Mouse (Mus musculus) kidney, embryonic 14.5 days (tissue): ENCODE results near the gene Isy1. TPM values are rescaled to one million over a fixed set of nuclear protein-coding genes. Genes with fewer than 3 reads are reported as not detected.

Experiments used
- ATAC-seq: fragments of 200-750 bp; cut with Nextera tagmentation; 2 replicates; pipeline ENCODE4 v1.8.0; 2017; ENCODE audit warnings: moderate number of reproducible peaks, mild to moderate bottlenecking, moderate TSS enrichment, moderate library complexity; ENCODE audit not compliant: low FRiP score, low TSS enrichment
- H3K27ac ChIP-seq: fragments of 300-500 bp; sonication (generic); 2 replicates; pipeline ENCODE4 v1.5.1; 2014; ENCODE audit warnings: low read depth, mild to moderate bottlenecking, low read length, moderate library complexity, mixed read lengths
- H3K27me3 ChIP-seq: fragments of 300-500 bp; sonication (generic); 2 replicates; pipeline ENCODE4 v1.6.1; 2014; ENCODE audit warnings: mild to moderate bottlenecking, low read length; ENCODE audit not compliant: control insufficient read depth, insufficient read depth
- H3K36me3 ChIP-seq: fragments of 300-500 bp; sonication (generic); 2 replicates; pipeline ENCODE4 v1.6.1; 2014; ENCODE audit warnings: low read length, mixed read lengths; ENCODE audit not compliant: control insufficient read depth, insufficient read depth
- H3K4me1 ChIP-seq: fragments of 300-500 bp; sonication (generic); 2 replicates; pipeline ENCODE4 v1.6.1; 2014; ENCODE audit warnings: low read length, mixed read lengths; ENCODE audit not compliant: control insufficient read depth, insufficient read depth
- H3K4me2 ChIP-seq: fragments of 300-500 bp; sonication (generic); replicated peaks from 2 replicates; pipeline ENCODE4 v1.6.1; 2014; ENCODE audit warnings: low read depth, mild to moderate bottlenecking, low read length
- H3K4me3 ChIP-seq: fragments of 300-500 bp; sonication (generic); 2 replicates; pipeline ENCODE4 v1.5.1; 2014; ENCODE audit warnings: mild to moderate bottlenecking, low read length
- H3K9ac ChIP-seq: fragments of 300-500 bp; sonication (generic); 2 replicates; pipeline ENCODE4 v1.6.1; 2014; ENCODE audit warnings: low read depth, mild to moderate bottlenecking, low read length, moderate library complexity
- H3K9me3 ChIP-seq: fragments of 300-500 bp; sonication (generic); 2 replicates; pipeline ENCODE4 v1.6.1; 2016; ENCODE audit warnings: low read length; ENCODE audit not compliant: control insufficient read depth
- WGBS: fragments of 180-500 bp; shearing (Covaris S2); extraction: QIAGEN DNeasy Blood & Tissue Kit; methylation state at CpG from one replicate; pipeline ENCODE4 v1.1.7; 2014; 5-methylcytosine and 5-hydroxymethylcytosine counted together
- polyA plus RNA-seq: library from polyadenylated mRNA; unstranded; fragments of >200 nt; fragmentation: Nextera tagmentation; extraction: Ambion mirVana; gene quantifications from 2 replicates; pipeline ENCODE4 v1.2.1, GENCODE M21; 2014

Isy1 gene
- 61.5 and 63.5 TPM in 2 replicates for polyA plus RNA-seq

DNA sequence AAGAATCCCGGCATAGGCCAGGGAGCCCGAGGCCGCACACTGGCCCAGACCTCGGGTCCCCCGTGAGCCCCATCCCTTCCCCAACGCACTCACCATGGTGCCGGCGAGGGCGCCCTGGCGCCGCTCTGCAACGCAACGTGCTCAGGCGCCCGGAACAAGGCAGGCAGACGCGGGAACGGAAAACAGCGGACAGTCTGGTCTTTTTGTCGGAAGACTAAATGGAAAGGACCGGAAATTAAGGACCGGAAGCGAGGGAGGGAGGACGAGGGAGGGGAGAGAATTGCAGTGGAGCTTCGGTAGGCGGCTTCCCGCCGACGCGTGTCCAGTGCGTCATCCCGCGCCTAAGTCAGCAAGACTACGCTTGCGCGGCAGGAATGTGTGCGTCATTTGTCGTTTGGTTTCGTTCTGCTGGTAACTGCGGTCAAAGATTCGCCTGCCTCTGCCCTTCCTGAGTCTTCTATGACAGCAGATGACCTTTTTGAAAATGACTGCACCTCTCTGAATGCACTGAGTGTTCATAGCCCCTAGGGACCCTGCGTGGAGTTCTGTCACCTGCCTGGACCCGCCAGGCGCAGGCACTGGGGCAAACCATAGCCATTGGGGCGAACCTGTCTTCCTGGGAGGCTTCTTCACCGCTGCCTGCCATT, at the start of gene Isy1:
TSS of gene Isy1 (minus strand) at position 248 of the 647 bp plus-strand sequence.
- Histone ChIP-seq H3K27ac (peak within 1 kb of the TSS; percentile 92), H3K27me3 (no peaks in the 10 kb centered on the region), H3K36me3 (peaks cover 36% of the 10 kb centered on the region), H3K9me3 (no peaks in the 10 kb centered on the region), H3K4me2 (peak within 1 kb of the TSS; percentile 77), H3K4me3 (peak within 1 kb of the TSS; percentile 85), H3K9ac (peak within 1 kb of the TSS; percentile 83), H3K4me1 (peaks cover 3% of the 10 kb centered on the region; the same call in 1 of the 2 replicates)
- 1% methylated on average over 46 of the region's 46 CpGs for WGBS
- peak; percentile 94 for ATAC-seq

DNA sequence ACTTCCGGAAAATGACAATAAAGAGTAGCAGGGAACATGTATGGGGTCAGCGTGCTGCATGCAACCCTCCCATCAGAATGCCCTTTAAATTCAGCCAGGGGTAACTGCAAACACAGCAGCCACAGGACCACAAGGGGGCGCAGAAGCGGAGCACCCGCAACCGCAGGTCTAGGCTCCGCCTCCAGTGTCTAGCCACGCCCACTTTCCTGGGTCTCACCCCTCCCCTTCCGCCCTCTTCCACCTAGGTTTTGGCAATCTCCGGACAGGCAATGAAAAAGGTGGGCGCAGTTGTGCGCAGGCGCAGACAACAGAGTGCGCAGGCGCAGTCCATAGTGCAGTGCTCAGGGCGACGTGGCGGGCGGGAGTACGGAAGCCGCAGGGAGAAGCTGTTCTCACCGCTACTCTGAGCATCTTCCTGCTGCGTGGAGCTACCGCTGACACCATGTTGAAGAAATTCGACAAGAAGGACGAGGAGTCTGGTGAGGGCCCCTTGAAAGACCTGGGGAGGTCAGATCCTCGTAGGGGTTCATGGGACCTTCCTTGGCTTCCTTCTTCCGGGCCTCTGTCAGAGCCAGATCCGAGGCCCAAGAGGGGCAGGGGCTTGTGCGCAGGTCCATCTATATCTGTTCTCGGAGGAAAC, 49.1 kb upstream of the Isy1 start, which contains the start of gene Copg1:
TSS of gene Copg1 (plus strand) at position 221 of the 640 bp plus-strand sequence.
- peak; percentile 97 for ATAC-seq
- Histone ChIP-seq H3K4me3 (peak within 1 kb of the TSS; percentile 77), H3K36me3 (peaks cover 39% of the 10 kb centered on the region), H3K9me3 (no peaks in the 10 kb centered on the region), H3K9ac (peak within 1 kb of the TSS; percentile 87), H3K4me1 (peaks cover 7% of the 10 kb centered on the region; the same call in 1 of the 2 replicates), H3K4me2 (peak within 1 kb of the TSS; percentile 75), H3K27ac (peak within 1 kb of the TSS; percentile 67; the same call in 1 of the 2 replicates), H3K27me3 (no peaks in the 10 kb centered on the region)
- under 1% methylated on average over 31 of the region's 31 CpGs for WGBS

GRCm38 (mm10) chr6:87886721-87887120, 48.1 kb upstream of the Isy1 start:
- WGBS = 88% methylated on average over 1 of the region's 1 CpGs

DNA sequence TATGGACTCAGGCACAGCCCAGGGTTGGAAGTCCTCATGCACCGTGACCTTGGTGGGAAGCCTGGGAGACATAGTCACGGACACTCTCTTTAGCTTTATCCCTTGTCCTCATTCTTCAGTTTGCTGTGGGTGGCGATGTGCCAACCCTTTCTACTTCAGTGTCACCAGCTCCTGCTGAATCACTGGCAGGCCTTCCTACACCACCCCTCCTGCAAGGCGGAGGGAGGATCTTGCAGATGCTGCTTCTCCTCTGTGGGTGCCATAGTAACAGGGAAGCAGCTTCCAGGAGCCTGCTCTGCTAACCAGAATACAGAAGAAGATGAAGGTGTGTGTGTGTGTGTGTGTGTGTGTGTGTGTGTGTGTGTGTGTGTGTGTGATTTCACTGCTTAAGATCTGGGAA, 44.2 kb upstream of the Isy1 start:
- H3K4me1 ChIP-seq = no peaks in the 10 kb centered on the region
- no peak for ATAC-seq
- H3K27me3 ChIP-seq = no peaks in the 10 kb centered on the region
- H3K27ac ChIP-seq = no peak overlapping the region
- H3K4me2 ChIP-seq = no peak overlapping the region
- 72% methylated on average over 4 of the region's 4 CpGs for WGBS
- H3K36me3 ChIP-seq = no peaks in the 10 kb centered on the region
- no peak overlapping the region for H3K9ac ChIP-seq
- H3K9me3 ChIP-seq = no peaks in the 10 kb centered on the region
- H3K4me3 ChIP-seq = no peak overlapping the region

More at GRCm38 (mm10) chr6:87886721-87887120, 48.1 kb upstream of the Isy1 start:
- no peak for ATAC-seq
- H3K9me3 ChIP-seq = no peaks in the 10 kb centered on the region
- H3K4me3 ChIP-seq = no peak overlapping the region
- H3K27ac ChIP-seq = no peak overlapping the region
- no peaks in the 10 kb centered on the region for H3K27me3 ChIP-seq
- no peak overlapping the region for H3K9ac ChIP-seq
- H3K4me1 ChIP-seq = peaks cover 7% of the 10 kb centered on the region; the same call in 1 of the 2 replicates
- peaks cover 29% of the 10 kb centered on the region for H3K36me3 ChIP-seq
- H3K4me2 ChIP-seq = no peak overlapping the region

DNA sequence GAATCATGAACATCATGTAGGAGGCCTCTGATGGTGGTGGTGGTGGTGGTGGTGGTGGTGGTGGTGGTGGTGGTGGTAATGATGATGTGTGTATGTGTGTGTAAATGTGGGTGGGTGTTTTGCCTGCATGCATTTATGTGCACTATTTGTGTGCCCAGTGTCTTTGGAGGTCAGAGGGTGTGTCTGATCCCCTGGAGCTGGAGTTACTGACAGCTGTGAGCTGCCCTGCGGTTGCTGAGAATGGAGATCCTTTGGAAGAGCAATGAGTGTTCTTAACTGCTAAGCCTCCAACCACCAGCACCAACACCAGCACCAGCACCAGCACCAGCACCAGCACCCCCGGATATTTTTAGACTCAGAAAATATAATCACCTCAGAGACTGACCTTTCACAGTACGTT, 43.6 kb upstream of the Isy1 start:
- Histone ChIP-seq H3K27me3 (no peaks in the 10 kb centered on the region), H3K27ac (no peak overlapping the region), H3K4me2 (no peak overlapping the region), H3K4me1 (no peaks in the 10 kb centered on the region), H3K9me3 (no peaks in the 10 kb centered on the region), H3K4me3 (no peak overlapping the region), H3K9ac (no peak overlapping the region), H3K36me3 (no peaks in the 10 kb centered on the region)
- ATAC-seq = no peak
- WGBS = 80% methylated on average over 3 of the region's 3 CpGs

DNA sequence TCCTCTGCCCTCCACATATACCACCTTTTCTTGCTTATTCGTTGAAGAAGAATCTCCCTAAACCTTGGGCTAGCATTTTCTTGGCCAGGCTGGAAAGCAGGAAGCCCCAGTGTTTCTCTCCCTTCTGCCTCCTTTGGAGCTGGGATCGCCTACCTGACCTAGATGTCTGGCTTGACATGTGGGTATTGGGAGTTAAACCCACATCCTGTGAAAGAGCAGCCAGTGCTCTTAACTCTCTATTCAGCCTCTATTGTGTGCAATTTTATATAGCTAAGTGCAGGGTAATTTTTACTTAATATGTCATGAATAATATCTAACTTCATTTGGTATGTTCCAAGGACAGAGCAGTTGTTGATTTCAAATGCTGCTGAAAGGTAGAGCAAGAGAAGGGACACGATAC, 41.0 kb upstream of the Isy1 start:
- H3K9ac ChIP-seq = no peak overlapping the region
- 83% methylated on average over 3 of the region's 3 CpGs for WGBS
- no peaks in the 10 kb centered on the region for H3K9me3 ChIP-seq
- H3K4me3 ChIP-seq = no peak overlapping the region
- H3K27me3 ChIP-seq = no peaks in the 10 kb centered on the region
- no peaks in the 10 kb centered on the region for H3K36me3 ChIP-seq
- H3K27ac ChIP-seq = no peak overlapping the region
- no peak for ATAC-seq
- H3K4me1 ChIP-seq = no peaks in the 10 kb centered on the region
- H3K4me2 ChIP-seq = no peak overlapping the region

DNA sequence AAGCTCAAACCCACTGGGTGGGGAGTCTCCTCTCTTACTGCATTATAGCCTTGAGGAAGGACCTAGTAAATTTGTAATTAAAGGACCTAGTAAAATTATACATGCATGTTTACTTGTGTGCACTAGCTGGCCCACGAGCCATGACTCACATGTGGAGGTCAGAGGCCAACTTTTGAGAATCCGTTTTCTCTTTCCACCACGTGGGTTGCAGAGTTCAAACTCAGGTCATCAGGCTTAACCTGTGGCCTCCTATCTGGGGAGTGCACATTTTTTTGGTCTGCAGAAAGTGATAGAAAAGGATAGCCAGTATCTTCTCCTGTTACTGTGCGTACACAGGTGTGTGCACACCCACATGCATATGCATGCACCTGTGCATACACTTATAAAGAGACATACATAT, 40.4 kb upstream of the Isy1 start:
- Histone ChIP-seq H3K27ac (no peak overlapping the region), H3K36me3 (no peaks in the 10 kb centered on the region), H3K4me3 (no peak overlapping the region), H3K4me2 (no peak overlapping the region), H3K9me3 (no peaks in the 10 kb centered on the region), H3K9ac (no peak overlapping the region), H3K27me3 (no peaks in the 10 kb centered on the region), H3K4me1 (no peaks in the 10 kb centered on the region)
- ATAC-seq = no peak
- 26% methylated on average over 4 of the region's 4 CpGs for WGBS

GRCm38 (mm10) chr6:87876068-87876643, 37.6 kb upstream of the Isy1 start:
- Histone ChIP-seq H3K36me3 (no peaks in the 10 kb centered on the region), H3K27ac (no peak overlapping the region), H3K9ac (no peak overlapping the region), H3K9me3 (no peaks in the 10 kb centered on the region), H3K4me2 (no peak overlapping the region), H3K4me1 (no peaks in the 10 kb centered on the region), H3K27me3 (no peaks in the 10 kb centered on the region), H3K4me3 (no peak overlapping the region)
- no peak for ATAC-seq
- 69% methylated on average over 13 of the region's 13 CpGs for WGBS

DNA sequence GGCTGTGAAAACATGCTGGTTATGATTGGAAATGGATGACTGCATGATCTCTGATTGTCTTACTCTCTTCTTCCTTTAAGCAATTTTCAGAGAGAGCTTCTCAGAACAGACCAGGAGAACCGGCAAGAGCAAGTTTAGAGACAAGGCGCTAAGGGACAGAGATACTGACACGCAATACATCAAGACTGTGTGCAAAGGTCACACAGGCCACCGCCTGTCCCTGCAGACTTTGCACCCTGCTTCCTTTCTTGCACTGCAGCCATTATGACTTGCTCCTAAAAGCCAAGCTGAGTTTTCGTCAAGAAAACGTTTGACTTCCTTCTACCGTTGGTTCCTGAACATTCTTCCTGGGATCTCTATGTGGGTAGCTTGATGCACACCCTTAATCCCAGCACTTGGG, 37.0 kb upstream of the Isy1 start:
- Histone ChIP-seq H3K4me2 (no peak overlapping the region), H3K36me3 (no peaks in the 10 kb centered on the region), H3K4me3 (no peak overlapping the region), H3K27me3 (no peaks in the 10 kb centered on the region), H3K9ac (no peak overlapping the region), H3K27ac (no peak overlapping the region), H3K9me3 (no peaks in the 10 kb centered on the region), H3K4me1 (no peaks in the 10 kb centered on the region)
- WGBS = 83% methylated on average over 7 of the region's 7 CpGs
- ATAC-seq = no peak
